Mouse (Mus musculus) stomach, postnatal 0 days (tissue): Measurements from ENCODE around the gene Psap. TPM values are rescaled to one million over a fixed set of nuclear protein-coding genes. Genes with fewer than 3 reads are reported as not detected.
A peak's percentile ranks its signal among the peaks of the same experiment; 100 is the strongest.

Experiments used
- ATAC-seq: fragments of 200-750 bp; cut with Nextera tagmentation; 2 replicates; pipeline ENCODE4 v1.8.0; 2017; ENCODE audit not compliant: low FRiP score, low TSS enrichment
- DNase-seq: peaks from one replicate; pipeline ENCODE4 v3.0.0-alpha.2; 2016; ENCODE audit warnings: low spot score
- H3K27ac ChIP-seq: fragments of 300-500 bp; sonication (generic); replicated peaks from 2 replicates; pipeline ENCODE4 v1.5.1; 2014; ENCODE audit warnings: mild to moderate bottlenecking, control low read depth
- H3K27me3 ChIP-seq: fragments of 300-500 bp; sonication (generic); 2 replicates; pipeline ENCODE4 v1.6.1; 2014; ENCODE audit warnings: low read length; ENCODE audit not compliant: control insufficient read depth, insufficient read depth
- H3K36me3 ChIP-seq: fragments of 300-500 bp; sonication (generic); 2 replicates; pipeline ENCODE4 v1.6.1; 2014; ENCODE audit warnings: low read length, mixed read lengths; ENCODE audit not compliant: control insufficient read depth, insufficient read depth
- H3K4me1 ChIP-seq: fragments of 300-500 bp; sonication (generic); replicated peaks from 2 replicates; pipeline ENCODE4 v1.6.1; 2014; ENCODE audit warnings: antibody characterized with exemption; ENCODE audit not compliant: control insufficient read depth, insufficient read depth
- H3K4me2 ChIP-seq: fragments of 300-500 bp; sonication (generic); replicated peaks from 2 replicates; pipeline ENCODE4 v1.6.1; 2014; ENCODE audit warnings: low read depth, mild to moderate bottlenecking, control low read depth, moderate library complexity
- H3K4me3 ChIP-seq: fragments of 300-500 bp; sonication (generic); 2 replicates; pipeline ENCODE4 v1.5.1; 2014; ENCODE audit warnings: low read depth, low read length, control low read depth
- H3K9ac ChIP-seq: fragments of 300-500 bp; sonication (generic); 2 replicates; pipeline ENCODE4 v1.6.1; 2014; ENCODE audit warnings: mild to moderate bottlenecking, low read length, control low read depth, mixed read lengths
- H3K9me3 ChIP-seq: fragments of 300-500 bp; sonication (generic); 2 replicates; pipeline ENCODE4 v1.6.1; 2016; ENCODE audit warnings: low read length; ENCODE audit not compliant: control insufficient read depth
- CTCF ChIP-seq: IDR thresholded peaks from 2 replicates; pipeline ENCODE4 v1.5.1; 2016; ENCODE audit warnings: antibody characterized with exemption, low read depth, mild to moderate bottlenecking, moderate library complexity
- EP300 ChIP-seq: optimal IDR thresholded peaks from 2 replicates; pipeline ENCODE3; 2016; ENCODE audit warnings: antibody characterized with exemption
- WGBS: fragments of 180-500 bp; shearing (Covaris S2); extraction: QIAGEN DNeasy Blood & Tissue Kit; methylation state at CpG from one replicate; pipeline ENCODE4 v1.1.7; 2014; 5-methylcytosine and 5-hydroxymethylcytosine counted together
- polyA plus RNA-seq: library from polyadenylated mRNA; unstranded; fragments of >200 nt; fragmentation: Nextera tagmentation; extraction: Ambion mirVana; gene quantifications from 2 replicates; pipeline ENCODE4 v1.2.1, GENCODE M21; 2015

The Psap gene
- polyA plus RNA-seq, 1 experiment from 2014 or later, result 128 TPM

DNA sequence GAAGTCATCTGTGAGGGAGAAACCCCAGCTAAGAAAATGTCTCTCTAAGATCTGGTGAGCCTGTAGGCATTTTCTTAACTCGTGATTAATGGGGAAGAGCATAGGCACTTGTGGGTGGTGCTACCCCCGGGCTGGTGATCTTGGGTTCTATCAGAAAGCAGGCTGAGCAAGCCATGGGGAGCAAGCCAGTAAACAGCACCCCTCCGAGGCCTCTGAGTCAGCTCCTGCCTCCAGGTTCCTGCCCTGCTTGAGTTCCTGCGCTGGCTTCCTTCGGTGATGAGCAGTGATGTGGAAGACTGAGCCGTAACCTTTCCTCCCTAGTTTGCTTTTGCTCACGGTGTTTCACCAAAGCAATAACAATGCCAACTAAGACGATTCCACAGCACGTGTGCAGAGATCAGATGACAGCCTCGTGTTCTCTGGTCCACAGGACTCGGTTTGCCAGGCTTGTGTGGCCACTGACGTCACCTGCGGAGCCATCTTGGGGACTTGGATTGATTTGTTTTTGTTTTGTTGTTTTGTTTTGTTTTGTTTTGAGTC lies 26.9 kb upstream of the Psap start:
- Histone ChIP-seq H3K4me3 (no peak overlapping the region), H3K9ac (no peak overlapping the region), H3K4me1 (no peaks in the 10 kb centered on the region), H3K9me3 (no peaks in the 10 kb centered on the region), H3K27ac (no peak overlapping the region), H3K27me3 (no peaks in the 10 kb centered on the region), H3K4me2 (no peak overlapping the region), H3K36me3 (no peaks in the 10 kb centered on the region)
- DNase-seq (no peak), ATAC-seq (no peak)
- TF ChIP-seq CTCF (no peak), EP300 (no peak)
- WGBS, result 82% methylated on average over 13 of the region's 13 CpGs

- H3K9ac ChIP-seq, result no peak overlapping the region
- 75% methylated on average over 4 of the region's 4 CpGs for WGBS
- TF ChIP-seq CTCF, result no peak
- TF ChIP-seq EP300, result no peak
- no peaks in the 10 kb centered on the region for H3K9me3 ChIP-seq
- H3K4me3 ChIP-seq, result no peak overlapping the region
- no peak for DNase-seq
- no peak overlapping the region for H3K4me2 ChIP-seq
- H3K36me3 ChIP-seq, result no peaks in the 10 kb centered on the region
- peak; percentile 62 for ATAC-seq
- H3K4me1 ChIP-seq, result no peaks in the 10 kb centered on the region
- H3K27ac ChIP-seq, result no peak overlapping the region
- no peaks in the 10 kb centered on the region for H3K27me3 ChIP-seq
Observed at GRCm38 (mm10) chr10:60252187-60252586, 25.2 kb upstream of the Psap start.

GRCm38 (mm10) chr10:60252606-60253005 lies 24.8 kb upstream of the Psap start:
- no peak overlapping the region for H3K27ac ChIP-seq
- no peak overlapping the region for H3K9ac ChIP-seq
- H3K27me3 ChIP-seq, result no peaks in the 10 kb centered on the region
- TF ChIP-seq EP300, result no peak
- no peak for TF ChIP-seq CTCF
- no peaks in the 10 kb centered on the region for H3K4me1 ChIP-seq
- no peaks in the 10 kb centered on the region for H3K36me3 ChIP-seq
- no peaks in the 10 kb centered on the region for H3K9me3 ChIP-seq
- H3K4me2 ChIP-seq, result no peak overlapping the region
- H3K4me3 ChIP-seq, result no peak overlapping the region
- ATAC-seq (peak; percentile 46), DNase-seq (peak; percentile 31)
- WGBS, result 63% methylated on average over 4 of the region's 4 CpGs

DNA sequence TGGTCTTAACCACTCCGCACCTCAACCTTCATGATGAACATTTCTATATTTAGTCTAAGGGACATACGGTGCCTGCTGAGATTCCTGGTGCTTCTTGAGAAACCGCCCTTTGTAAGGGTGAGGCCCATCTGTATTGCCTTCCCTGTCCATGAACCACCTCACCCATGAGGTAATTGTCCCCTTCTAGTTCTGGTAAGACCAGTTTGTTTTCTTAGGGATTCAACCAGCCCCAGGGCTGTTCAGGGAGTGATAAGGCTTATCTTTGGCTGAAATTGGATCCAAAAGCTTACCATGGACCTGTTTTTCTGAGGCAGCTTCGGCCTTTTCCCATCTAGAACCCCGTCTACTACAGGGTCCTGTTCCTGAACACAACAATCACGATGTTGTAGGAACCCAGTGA lies 21.3 kb upstream of the Psap start:
- H3K27ac ChIP-seq, result 0 out of 2 replicates have a peak overlapping the region, but pooled peaks have one; percentile 8
- no peaks in the 10 kb centered on the region for H3K27me3 ChIP-seq
- H3K9me3 ChIP-seq, result no peaks in the 10 kb centered on the region
- H3K4me3 ChIP-seq, result no peak overlapping the region
- H3K36me3 ChIP-seq, result no peaks in the 10 kb centered on the region
- ATAC-seq (no peak), DNase-seq (no peak)
- 55% methylated on average over 6 of the region's 6 CpGs for WGBS
- H3K4me2 ChIP-seq, result no peak overlapping the region
- TF ChIP-seq EP300 (no peak), CTCF (no peak)
- H3K9ac ChIP-seq, result no peak overlapping the region
- no peaks in the 10 kb centered on the region for H3K4me1 ChIP-seq

DNA sequence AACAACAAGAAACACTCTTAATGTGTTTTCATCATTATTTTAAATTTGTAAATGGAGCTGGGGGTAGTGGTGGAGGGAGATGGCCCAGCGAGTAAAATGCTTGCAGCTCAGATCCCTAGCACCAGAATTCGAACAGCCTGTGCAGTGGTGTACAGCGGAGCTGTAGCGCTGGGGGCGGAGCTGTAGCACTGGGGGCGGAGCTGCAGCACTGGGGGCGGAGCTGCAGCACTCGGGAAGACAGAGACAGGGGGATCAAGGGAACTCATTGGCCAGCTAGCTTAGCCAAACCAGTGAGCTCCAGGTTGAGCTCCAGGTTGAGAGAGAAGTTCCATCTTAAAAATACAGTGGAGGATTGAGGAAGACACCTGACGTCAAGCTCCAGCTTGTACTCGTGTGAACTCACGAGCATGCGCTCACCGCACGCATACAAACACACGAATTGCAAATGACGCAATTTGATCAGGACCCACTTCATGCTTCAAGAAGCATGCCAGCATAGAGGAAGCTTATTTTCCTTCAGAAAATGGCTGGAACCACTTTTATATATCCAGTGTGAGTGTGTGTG lies 20.1 kb upstream of the Psap start:
- Histone ChIP-seq H3K4me2 (no peak overlapping the region), H3K36me3 (no peaks in the 10 kb centered on the region), H3K9me3 (no peaks in the 10 kb centered on the region), H3K4me1 (0 out of 2 replicates have a peak, but pooled peaks cover 2% of the 10 kb centered on the region), H3K27me3 (no peaks in the 10 kb centered on the region), H3K9ac (no peak overlapping the region), H3K27ac (no peak overlapping the region), H3K4me3 (no peak overlapping the region)
- 64% methylated on average over 16 of the region's 16 CpGs for WGBS
- no peak for TF ChIP-seq EP300
- TF ChIP-seq CTCF, result no peak
- ATAC-seq (no peak), DNase-seq (no peak)

GRCm38 (mm10) chr10:60260557-60261294 lies 16.7 kb upstream of the Psap start:
- no peak overlapping the region for H3K4me3 ChIP-seq
- no peak overlapping the region for H3K9ac ChIP-seq
- H3K9me3 ChIP-seq, result no peaks in the 10 kb centered on the region
- H3K27me3 ChIP-seq, result no peaks in the 10 kb centered on the region
- H3K4me2 ChIP-seq, result no peak overlapping the region
- H3K36me3 ChIP-seq, result no peaks in the 10 kb centered on the region
- H3K27ac ChIP-seq, result no peak overlapping the region
- 0 out of 2 replicates have a peak, but pooled peaks cover 2% of the 10 kb centered on the region for H3K4me1 ChIP-seq
- no peak for DNase-seq
- TF ChIP-seq CTCF (no peak), EP300 (no peak)
- WGBS, result 88% methylated on average over 5 of the region's 5 CpGs
- ATAC-seq, result no peak
